Mouse (Mus musculus): ENCODE measurements around the gene Robo1.

Robo1 gene

DNA sequence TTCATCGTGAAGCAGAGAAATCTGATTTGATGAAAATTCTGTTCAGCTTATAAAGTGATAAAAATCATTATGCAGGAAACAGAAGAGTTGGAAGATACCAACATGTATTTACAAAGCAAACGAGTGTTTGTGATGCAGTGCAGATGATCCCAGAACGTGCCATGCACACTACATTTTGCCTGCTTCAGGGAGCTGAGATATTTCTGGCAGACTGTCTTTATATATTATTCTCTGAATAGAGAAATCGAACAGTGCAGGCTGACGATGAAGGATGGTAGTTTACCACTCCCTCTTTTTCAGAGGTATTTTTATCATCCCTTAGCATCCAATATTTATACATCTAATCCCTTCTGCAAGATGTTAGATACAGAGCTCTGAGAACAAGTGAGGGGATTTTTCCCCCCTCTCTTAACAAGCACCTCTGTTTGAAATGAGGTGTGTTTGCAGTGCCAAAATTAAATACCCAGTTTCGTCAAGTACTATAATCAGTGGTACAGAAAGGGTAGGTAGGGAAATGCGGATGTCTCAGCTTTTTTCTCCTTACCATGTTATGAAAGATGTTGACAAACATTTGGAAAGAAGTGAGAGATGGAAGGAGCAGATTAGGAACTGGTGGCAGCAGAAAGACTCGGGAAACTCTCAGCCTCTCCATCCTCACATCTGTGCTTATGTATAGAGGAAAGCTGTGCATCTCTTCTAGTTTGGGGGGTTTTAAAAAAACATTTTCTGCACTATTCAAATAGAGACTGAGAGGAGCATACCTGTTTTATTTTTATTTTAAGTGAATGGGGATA is at the start of gene Robo1:
TSS of gene Robo1 (plus strand) at position 770 of the 794 bp plus-strand sequence.
- DNase-seq (ENCODE audit: low spot score in 2 of 2) = no peak

DNA sequence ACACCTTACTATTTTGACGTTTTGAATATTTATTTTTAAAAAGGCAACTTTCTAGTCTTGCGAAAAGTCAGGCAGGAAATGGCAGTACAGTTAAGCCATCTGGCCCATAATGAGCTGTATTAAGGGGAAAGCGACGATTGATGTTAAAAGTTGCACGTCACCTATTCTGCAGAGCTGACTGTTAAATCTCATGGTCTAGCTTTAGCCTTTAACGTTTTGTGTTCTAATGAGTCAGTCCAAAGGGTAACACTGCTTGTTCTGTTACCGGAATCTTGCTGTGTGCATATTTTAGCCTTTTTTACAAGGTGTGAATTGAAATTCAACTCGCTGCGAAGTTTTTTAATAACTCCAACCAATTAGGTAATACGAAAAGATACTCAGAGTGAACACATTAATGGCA is 40.3 kb upstream of the Robo1 start:
- DNase-seq (ENCODE audit: low spot score in 2 of 2) = no peak

DNA sequence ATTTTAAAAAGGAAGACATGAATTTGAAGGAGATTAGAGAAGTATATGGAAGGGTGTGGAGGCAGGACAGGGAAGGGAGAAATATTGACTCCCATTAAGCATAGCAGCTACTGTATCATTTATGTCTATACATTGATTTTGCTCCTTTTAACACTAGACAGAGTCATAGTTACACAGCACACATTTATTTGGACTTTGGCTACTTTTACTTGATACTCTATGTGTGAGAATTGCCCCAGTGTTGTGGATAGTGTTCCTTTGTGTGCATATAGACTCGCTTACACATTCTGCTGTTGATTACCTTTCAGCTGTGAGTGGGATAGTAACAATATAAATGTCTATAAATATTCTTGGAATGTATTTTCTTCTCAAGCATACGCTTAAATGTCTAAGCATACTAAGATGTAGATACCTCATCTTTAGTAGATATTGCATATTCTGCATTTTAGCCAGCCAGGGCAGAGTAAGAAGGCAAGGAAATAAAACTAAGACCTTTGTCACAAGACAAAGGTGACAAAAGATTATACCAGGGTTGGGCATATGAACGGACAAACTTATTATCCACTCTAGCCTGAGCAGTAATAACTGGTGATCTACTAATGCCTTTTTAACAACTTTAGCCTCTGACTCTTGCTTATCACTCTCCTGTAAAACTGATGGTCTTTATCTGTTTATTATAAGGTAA is 31.6 kb upstream of the Robo1 start:
- DNase-seq (ENCODE audit: low spot score in 2 of 2) = no peak

DNA sequence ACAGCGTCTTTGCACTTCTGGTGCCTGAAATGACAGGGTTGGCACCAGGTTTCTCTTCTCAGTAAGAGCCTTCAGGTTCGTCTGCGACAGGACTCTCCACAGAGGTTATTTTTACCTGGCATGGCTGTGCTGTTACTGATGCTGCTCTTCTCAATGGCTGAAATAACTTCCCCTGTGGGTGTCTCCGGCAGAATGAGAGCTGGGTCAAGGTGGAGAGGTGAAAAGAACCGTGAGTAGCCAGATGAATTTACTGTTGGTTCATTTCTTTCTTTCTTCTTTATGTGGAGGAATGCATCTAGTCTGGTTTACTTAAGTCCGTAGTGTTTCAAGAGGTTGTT is 194 bp downstream of the Robo1 start:
- DNase-seq (ENCODE audit: low spot score in 2 of 2) = no peak

DNA sequence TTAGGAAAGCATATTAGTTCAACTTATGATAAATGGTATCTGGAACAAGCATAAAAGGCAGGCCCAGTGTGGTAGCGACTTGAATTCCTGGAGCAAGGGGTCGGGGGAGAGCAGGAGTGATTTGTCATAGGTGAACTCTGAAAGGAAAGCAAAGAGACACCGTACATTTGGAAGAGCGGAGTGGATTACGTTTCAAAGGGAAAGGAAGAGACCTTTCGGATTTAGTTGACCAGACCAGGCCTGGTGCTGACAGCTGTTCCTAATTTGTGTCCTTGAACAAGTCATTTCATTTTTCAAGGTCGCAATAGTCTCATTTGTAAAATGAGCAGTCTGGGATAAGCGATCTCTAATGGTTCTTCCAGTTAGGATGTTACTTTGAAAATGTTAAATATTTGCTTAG is 19.2 kb downstream of the Robo1 start:
- DNase-seq (ENCODE audit: low spot score in 2 of 2) = no peak

DNA sequence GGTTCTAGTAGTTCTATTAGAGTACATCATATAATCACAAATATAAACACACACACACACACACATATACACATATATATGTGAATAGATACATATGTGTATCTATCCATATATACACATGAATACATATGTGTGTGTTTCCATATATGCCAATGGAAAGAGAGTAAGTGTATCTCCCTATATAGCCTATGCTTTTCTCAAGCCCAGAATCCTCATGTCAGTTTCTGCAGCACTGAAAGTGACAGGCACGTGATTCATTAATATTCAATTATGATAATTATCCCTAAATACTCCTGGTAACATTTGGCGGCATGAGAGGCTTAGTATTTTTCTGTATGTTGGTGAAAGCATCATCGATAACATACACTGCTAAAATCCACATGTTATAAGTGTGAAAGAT is 20.5 kb downstream of the Robo1 start:
- no peak for DNase-seq (ENCODE audit: low spot score in 2 of 2)

DNA sequence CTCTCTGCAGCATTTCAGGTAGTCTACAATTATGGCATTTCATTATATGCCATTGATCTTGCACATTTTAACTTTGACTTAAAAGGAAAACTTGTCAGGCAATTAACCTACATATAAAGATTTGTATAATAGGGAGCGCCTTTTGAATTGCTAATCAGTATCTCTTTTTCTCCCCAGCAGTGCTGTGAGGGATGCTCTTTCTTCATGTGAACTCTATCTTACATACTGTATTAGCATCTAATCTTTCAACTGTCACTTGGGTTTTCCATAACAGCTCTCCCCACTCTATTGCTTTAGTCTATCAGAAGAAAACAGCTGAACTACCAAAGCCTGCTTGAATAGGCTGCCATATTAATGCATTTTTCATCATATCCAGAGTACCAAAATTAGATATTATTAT is 29.7 kb downstream of the Robo1 start:
- no peak for DNase-seq (ENCODE audit: low spot score in 2 of 2)

DNA sequence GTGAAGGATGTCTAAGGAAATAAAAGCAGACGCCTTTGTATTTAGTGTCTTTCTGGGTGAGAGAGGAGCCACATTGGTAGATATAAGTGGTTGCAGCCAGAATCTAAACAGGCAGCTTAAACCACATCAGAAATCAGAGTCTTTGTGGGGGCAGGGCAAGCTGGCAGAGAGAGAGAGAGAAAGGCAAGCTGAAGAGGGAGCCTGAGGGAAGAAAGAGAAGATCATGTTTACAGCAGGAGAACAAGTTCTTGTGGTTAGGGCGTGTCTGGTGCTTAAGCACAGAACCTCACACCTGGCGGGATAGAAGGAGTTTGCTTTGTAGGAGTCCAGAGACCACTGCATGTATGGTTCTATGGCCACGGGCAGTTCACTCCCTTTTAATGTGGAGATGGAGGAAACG is 42.3 kb downstream of the Robo1 start:
- DNase-seq (ENCODE audit: low spot score in 2 of 2) = no peak

DNA sequence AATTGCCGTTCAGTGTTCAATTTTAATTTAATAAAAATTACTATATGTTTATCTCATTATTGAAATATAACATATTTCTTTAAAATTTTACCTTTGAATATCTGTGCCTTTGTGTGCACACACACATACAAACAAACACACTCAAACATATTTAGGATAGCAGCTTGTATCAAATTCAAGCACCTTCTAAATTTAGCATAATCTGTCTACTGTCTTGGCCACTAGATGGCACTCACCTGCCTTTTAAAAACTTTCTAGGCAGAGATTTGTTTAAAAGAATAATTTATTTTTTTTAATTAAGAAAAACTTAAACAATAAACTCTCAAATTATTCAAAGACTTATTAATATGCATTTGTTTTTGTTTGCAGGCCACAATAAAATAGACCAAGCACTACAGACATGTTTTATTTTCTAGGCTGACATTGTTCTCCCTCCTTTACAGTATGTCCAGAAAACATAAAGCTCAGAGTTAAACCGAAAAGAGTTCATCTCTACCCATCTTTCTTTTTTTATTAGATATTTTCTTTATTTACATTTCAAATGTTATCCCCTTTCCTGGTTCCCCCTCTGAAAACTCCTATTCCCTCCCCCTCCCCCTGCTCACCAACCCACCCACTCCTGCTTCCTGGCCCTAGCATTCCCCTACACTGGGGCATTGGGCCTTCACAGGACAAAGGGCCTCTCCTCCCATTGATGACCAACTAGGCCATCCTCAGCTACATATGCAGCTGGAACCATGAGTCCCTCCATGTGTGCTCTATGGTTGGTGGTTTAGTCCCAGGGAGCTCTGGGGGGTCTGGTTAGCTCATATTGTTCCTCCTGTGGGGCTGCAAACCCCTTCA is 48.6 kb downstream of the Robo1 start:
- DNase-seq (ENCODE audit: low spot score in 2 of 2) = no peak

DNA sequence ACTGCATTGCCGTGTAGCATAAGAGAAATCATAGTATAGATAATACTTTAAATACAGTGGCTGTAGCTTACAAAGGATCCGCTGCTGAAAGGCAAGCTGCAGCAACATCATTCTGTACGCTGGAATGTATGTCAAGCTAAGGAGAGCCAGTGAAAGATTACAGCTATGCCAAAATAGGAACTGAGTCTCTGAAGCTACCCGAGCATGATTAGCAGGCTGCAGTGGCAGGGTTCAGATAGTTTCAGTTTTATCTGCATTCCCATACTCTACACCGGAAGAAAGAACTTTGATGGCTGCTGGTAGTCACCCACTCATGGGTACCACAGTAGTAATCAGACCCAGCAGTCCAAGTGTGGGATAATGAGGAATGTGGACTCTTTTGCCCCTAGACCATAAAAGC is 68.8 kb downstream of the Robo1 start:
- no peak for DNase-seq (ENCODE audit: low spot score in 2 of 2)

DNA sequence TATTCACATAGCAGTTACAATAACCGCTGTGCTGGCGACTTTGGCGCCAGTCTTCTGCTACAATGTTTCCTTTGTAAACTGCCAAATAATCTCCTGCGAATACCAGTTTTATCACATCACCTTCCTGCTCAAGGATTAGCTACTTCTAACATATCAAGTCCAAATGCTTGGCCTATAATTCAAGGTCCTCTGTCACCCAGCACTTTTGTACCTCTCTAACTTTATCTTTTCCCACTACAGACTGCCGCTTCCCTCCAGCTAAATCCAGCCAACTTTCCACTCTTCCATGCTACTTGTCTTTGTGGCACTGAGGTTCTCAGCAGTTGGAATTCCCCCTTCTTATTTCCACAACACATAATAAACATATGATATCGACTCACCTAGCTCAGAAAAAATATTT is 73.7 kb downstream of the Robo1 start:
- no peak for DNase-seq (ENCODE audit: low spot score in 2 of 2)

DNA sequence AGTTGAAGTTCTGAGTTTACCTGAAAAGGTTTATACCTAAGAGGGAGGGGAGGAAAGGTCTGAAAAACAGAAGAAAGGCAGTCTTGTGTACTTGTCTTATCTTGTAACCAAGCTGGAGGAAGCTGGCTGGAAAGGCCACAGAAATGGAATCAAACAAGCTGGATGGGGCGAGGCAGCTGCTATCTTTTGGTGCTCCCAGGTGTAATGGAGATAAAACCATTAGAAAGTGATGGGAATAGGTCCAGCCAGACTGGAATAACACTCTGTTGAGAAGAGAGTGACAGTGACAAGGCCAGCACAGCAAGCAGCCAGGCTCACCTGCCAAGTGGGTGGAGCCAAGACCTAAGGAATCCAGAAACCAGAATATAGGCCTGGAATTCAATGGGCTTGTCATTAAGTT is 75.5 kb downstream of the Robo1 start:
- DNase-seq (ENCODE audit: low spot score in 2 of 2) = no peak

DNA sequence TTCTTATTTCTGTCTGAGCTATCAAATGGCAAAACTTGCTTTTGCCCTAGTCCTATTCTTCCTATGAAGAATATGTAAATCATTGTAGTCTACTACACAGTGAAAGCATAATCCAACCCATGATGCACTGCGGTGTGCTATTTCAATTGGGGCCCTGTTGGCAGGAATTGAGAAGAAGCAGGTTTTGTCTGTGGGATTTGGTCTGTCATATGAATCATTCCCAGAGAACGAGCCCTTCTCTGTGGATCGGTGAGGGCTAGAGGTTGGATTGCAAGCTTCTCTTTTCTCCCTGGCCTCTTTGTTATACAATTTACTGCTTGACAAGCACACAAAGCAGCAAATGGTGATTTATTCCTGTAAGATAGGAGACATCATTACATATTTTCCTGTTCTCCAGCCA is 85.4 kb downstream of the Robo1 start:
- no peak for DNase-seq (ENCODE audit: low spot score in 2 of 2)

DNA sequence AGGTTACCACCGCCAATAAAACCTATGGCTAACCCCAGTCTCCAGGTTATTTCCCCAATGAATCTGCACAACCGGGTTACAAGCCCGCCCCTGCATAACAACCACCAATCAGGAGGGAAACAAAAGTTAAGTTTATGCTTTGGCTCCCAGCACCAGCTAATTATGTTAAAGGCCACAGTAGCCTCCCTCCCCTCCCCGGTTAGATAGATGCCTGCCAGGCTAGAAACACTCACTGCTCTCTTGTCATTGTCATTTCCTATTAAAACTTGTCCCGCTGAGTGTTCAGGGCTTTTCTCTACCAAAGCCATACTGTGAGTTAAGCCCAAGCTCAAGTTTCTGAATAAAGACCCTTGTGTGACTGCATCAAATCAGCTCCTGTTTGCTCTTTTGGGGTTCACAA is 90.7 kb downstream of the Robo1 start:
- no peak for DNase-seq (ENCODE audit: low spot score in 2 of 2)

DNA sequence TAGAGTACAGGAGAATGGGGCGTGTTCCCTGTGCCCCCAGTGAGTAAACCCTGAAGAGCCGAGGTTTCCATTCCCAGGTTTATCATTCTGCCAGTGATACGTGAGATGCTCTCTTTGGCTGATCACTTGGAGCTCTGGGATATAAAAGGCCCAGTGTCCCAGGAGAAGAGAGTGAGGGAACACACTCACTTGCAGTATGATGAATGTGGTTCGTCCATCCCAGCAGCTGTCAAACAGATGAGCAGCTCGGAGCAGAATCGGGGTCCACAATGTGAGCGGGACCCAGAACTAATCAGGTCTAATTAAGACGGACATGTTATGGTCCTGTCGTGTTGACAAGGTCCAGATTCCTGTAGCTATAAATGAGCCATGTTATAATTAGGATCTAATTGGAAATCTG is 94.3 kb downstream of the Robo1 start:
- no peak for DNase-seq (ENCODE audit: low spot score in 2 of 2)

DNA sequence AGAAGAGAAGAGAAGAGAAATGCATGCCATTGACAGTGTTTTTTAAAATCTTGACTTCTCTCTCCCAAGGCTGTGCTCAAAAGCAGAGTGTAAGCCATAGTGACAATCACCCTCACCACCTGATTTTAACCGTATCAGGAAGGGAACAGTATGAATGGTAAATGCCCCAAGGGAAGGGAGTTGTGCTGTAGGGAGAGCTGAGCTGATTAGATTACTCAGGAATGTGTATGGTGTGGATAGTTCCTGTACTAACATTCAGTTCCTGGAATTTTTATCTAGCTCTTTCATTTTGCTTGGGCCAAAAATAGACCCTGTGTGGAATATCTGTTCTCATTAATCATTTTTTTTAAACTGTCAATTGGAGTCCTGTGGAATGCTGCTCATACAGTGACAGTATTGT is 101.7 kb downstream of the Robo1 start:
- no peak for DNase-seq (ENCODE audit: low spot score in 2 of 2)

DNA sequence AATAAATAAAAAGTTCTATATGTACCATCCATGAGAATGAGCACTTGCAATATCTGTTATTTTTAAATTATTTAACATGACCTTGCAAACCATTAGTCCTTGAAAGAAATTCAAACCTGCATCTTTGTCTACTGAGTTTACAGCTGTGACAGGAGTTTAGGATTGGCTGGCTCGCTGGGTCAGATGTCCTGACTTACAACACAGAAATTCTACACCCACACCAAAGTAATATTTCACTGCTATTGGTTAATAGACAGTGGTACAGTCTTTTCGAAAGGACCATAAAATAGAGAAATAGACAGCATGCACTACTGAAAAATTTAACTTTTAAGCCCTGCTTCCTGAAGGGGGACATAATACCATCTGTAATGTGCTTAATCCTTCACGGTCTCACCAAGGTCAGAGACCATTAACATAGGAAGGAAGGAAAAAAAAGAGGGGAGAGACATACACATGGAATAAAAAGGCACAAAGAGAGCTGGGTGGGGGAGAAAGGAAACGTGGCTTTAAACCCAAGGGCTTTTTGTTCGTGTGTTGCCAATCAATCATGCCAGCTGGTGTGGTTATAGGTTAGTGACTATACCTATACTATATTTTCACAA is 103.7 kb downstream of the Robo1 start:
- DNase-seq (ENCODE audit: low spot score in 2 of 2) = no peak

DNA sequence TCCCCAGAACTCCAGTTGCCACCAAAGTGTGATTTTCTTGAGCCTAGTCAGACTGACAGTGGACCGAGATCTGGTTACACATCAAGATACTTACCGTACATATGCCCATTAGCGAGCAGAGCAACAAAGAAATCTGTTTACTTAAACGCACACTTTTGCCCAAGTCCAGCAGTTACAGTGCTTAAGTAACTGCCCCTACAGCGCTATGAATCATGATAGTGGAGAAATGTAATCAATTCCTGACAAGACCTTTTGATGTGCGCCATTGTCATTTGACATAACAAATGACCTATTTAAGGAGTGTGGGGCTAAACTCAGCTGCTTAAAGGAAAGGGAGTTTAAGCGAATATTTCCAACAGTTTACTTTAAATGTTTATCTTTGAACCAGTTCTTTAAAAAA is 104.8 kb downstream of the Robo1 start:
- DNase-seq (ENCODE audit: low spot score in 2 of 2) = no peak

DNA sequence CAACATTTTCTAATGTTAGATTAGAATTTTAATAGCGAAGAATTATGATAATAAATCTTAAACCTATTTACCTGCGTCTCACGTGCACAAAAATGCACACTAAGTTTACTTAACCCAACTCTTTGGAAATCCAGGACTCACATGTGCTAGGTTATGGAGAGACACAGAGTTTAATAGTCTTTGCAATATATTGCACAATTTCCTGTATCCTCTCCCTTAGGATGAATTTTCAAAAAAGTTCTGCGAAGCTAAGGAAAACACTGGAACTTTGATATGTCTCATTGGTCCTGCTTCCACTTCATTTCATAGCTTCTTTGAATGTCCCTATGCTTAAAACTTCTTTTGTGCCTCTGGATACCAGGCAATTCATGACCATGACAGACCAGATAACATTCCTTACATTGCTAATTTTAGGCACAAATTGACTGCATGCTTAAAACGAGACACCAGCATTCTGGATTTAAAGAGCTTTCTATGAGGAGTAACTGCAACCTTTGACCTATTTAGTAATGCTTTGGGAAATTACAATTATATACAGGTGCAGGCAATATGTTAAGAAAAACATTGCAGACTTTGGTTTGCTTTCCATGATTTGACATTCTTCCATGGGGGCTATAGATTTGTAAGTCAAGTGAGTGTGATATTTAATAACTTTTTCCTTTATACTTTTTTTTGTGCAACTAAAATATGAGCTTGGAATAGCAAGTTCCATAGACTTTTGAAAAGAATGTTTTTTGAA is 111.4 kb downstream of the Robo1 start:
- DNase-seq (ENCODE audit: low spot score in 2 of 2) = no peak

DNA sequence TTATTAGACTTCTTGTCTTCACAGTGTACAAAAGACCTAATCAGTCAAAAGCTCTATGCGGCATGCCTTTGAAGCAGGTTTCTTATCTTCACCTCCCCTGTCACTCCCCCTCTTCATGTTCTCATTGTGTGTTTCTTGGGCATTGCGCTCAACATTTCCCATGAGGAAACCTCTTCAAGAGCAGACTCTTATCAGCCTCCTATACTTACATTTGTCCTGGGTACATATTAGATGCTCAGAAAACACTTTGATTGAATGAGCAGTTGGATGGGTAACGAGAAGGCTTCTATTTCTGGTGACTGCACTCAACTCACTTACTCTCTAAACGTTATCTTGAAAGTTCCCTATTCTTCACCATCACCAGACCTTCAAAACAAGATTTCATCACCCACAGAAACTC is 114.3 kb downstream of the Robo1 start:
- DNase-seq (ENCODE audit: low spot score in 2 of 2) = no peak

DNA sequence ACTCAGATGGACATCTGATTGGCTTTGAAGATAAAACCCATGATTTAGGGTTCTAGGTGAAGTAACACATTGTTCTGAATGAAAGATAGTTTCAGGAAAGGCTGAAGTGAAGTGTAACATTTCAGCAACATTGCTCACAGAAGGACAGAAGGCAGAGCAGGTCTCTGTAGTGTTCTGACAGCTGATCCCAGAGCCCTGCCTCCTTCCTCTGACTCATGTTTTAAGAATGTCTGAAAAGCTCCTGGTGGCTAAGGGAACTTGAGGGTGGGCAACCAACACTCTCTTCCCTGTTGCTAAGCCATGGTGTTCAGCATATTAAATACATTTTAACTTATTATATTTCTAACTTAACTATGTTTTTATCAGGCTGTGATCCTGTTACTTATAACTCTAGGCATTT is 126.3 kb downstream of the Robo1 start:
- DNase-seq (ENCODE audit: low spot score in 2 of 2) = no peak

Data from spleen, postnatal 14 days (tissue).